19 mouse cellular contexts compared by ENCODE assay signal in genomic region chr15:81568592-81568991, GRCm38 (mm10). TPM values are rescaled to one million over a fixed set of nuclear protein-coding genes. Genes with fewer than 3 reads are reported as not detected.
DNase-seq lines count a peak whose midpoint lies in the region; ATAC-seq and TF ChIP-seq lines count a peak whose summit lies in the region.
"Had no signal": no experiment of that assay in that cellular context is flagged by ENCODE, and none has a peak within 500 bp of the region (broad histone marks: within the 10 kb centered on the region; RNA-seq: fewer than 3 reads in every experiment).

No protein-coding gene starts in this region.

- TF ChIP-seq POLR2A in kidney, adult 2 months (IDR thresholded peaks at IDR 0.05; ENCODE audit: low read depth, low read length), result no peak

- DNase-seq in kidney, adult 2 months, result peak; percentile 22
- DNase-seq in kidney, postnatal 4 days, result no peak
- peak; percentile 48 to 49 for DNase-seq in B cell, adult 2 months
- no peak for DNase-seq in thymus, postnatal 14 days
- no peak for DNase-seq in embryo, embryonic 9.5 days (ENCODE audit: extremely low spot score)
- DNase-seq in left cerebral cortex, adult 9 months (ENCODE audit: low spot score in 2 of 2), result no peak
- DNase-seq: adrenal gland, postnatal 14 days; cerebellum, postnatal 36 days had no signal

- H3K4me1 ChIP-seq in kidney, adult 2 months (ENCODE audit: control insufficient read depth, insufficient read depth, low read length), result no peaks in the 10 kb centered on the region
- H3K4me1 ChIP-seq in megakaryocyte, embryonic 14.5 days, result peaks cover 16% of the 10 kb centered on the region
- H3K4me1 ChIP-seq: embryonic facial prominence, embryonic 15.5 days; heart, embryonic 12.5 days; hindbrain, embryonic 12.5 days; intestine, embryonic 15.5 days; neural tube, embryonic 15.5 days had no signal

- no peaks in the 10 kb centered on the region for H3K36me3 ChIP-seq in kidney, adult 2 months (ENCODE audit: control insufficient read depth, insufficient read depth, low read length)
- no peaks in the 10 kb centered on the region for H3K36me3 ChIP-seq in megakaryocyte, embryonic 14.5 days (replicated peaks; ENCODE audit: low read length)
- H3K36me3 ChIP-seq: embryonic facial prominence, embryonic 15.5 days; G1E; heart, embryonic 12.5 days; hindbrain, embryonic 12.5 days; intestine, embryonic 15.5 days; neural tube, embryonic 15.5 days had no signal

- TF ChIP-seq CTCF in kidney, adult 2 months (conservative IDR thresholded peaks at IDR 0.05; ENCODE audit: insufficient read depth, insufficient read length, low read depth, low read length), result no peak

- H3K4me3 ChIP-seq in kidney, adult 2 months (ENCODE audit: insufficient read depth, low read depth, low read length), result no peak overlapping the region
- H3K4me3 ChIP-seq in megakaryocyte, embryonic 14.5 days (replicated peaks), result peak overlapping the region; percentile 85
- H3K4me3 ChIP-seq: embryonic facial prominence, embryonic 15.5 days; heart, embryonic 12.5 days; hindbrain, embryonic 12.5 days; intestine, embryonic 15.5 days; left cerebral cortex, adult 2 months; neural tube, embryonic 15.5 days had no signal

- H3K9me3 ChIP-seq in megakaryocyte, embryonic 14.5 days, result peaks cover 7% of the 10 kb centered on the region; the same call in 1 of the 2 replicates
- H3K9me3 ChIP-seq: embryonic facial prominence, embryonic 15.5 days; G1E; heart, embryonic 12.5 days; hindbrain, embryonic 12.5 days; intestine, embryonic 15.5 days; neural tube, embryonic 15.5 days had no signal

- no peaks in the 10 kb centered on the region for H3K27me3 ChIP-seq in kidney, adult 2 months (replicated peaks; ENCODE audit: control insufficient read depth, insufficient read depth, low read length)
- H3K27me3 ChIP-seq in megakaryocyte, embryonic 14.5 days (replicated peaks), result no peaks in the 10 kb centered on the region
- H3K27me3 ChIP-seq: embryonic facial prominence, embryonic 15.5 days; heart, embryonic 12.5 days; hindbrain, embryonic 12.5 days; intestine, embryonic 15.5 days; neural tube, embryonic 15.5 days had no signal

- 47% methylated on average over 2 of the region's 2 CpGs for WGBS in kidney, adult 2 months

- ATAC-seq in granulocyte monocyte progenitor cell, adult 5-6 weeks (replicated peaks; ENCODE audit: poor library complexity, severe bottlenecking), result peak; percentile 81
- ATAC-seq: forebrain, embryonic 14.5 days; intestine, embryonic 15.5 days had no signal

- no peak overlapping the region; the same call in 1 of the 2 replicates for H3K27ac ChIP-seq in kidney, adult 2 months (ENCODE audit: insufficient read depth, low read depth, low read length)
- H3K27ac ChIP-seq: embryonic facial prominence, embryonic 15.5 days; hindbrain, embryonic 12.5 days; intestine, embryonic 15.5 days; kidney, postnatal 0 days; left cerebral cortex, adult 2 months; neural tube, embryonic 15.5 days had no signal

RNA-seq across cellular contexts. Expression of gene Ep300, which starts 16.6 kb away (rescaled TPM):
- 20.3 and 24.4 TPM in 2 replicates for polyA plus RNA-seq in kidney, adult 2 months (2012; rRNA removed)
- total RNA-seq in granulocyte monocyte progenitor cell, adult 5-6 weeks (2014; fragmentation: Nextera tagmentation), result 120 and 136 TPM in 2 replicates
- total RNA-seq in granulocyte monocyte progenitor cell, adult 5-6 weeks (2017), result 20.7 and 38.5 TPM in 2 replicates
- polyA plus RNA-seq in megakaryocyte, embryonic 14.5 days (2012; ENCODE audit: insufficient read depth, low replicate concordance), result 8.5 and 14.3 TPM in 2 replicates

Comparison
In these comparisons a context has a peak if more than half of its experiments do, and no peak if none do; other contexts are left out.
1. DNase-seq: peak in kidney, adult 2 months (single experiment) and B cell, adult 2 months (2 of 2); none in kidney, postnatal 4 days (0 of 2), thymus, postnatal 14 days (single experiment), embryo, embryonic 9.5 days (single experiment) and left cerebral cortex, adult 9 months (0 of 2).